Mouse (Mus musculus): ENCODE results near the gene Asic4.

- TF ChIP-seq GATA1 (IDR thresholded peaks at IDR 0.05; ENCODE audit: borderline replicate concordance, low read length) (no peak), FLI1 (IDR thresholded peaks at IDR 0.05; ENCODE audit: low read length) (no peak)
These were observed 68.2 kb downstream of the Asic4 start for GRCm38 (mm10) chr1:75518427-75518826.

All from megakaryocyte, embryonic 14.5 days (primary cell).